Mouse (Mus musculus) heart, embryonic 11.5 days (tissue): ENCODE data around the gene Gm3448. TPM values are rescaled to one million over a fixed set of nuclear protein-coding genes. Genes with fewer than 3 reads are reported as not detected.
A peak's percentile ranks its signal among the peaks of the same experiment; 100 is the strongest.

Experiments
- ATAC-seq: fragments of 200-750 bp; cut with Nextera tagmentation; replicated peaks from 2 replicates; pipeline ENCODE4 v1.8.0; 2017; ENCODE audit warnings: moderate library complexity; ENCODE audit not compliant: insufficient number of reproducible peaks, low FRiP score, low TSS enrichment
- H3K27ac ChIP-seq: fragments of 300-500 bp; sonication (generic); 2 replicates; pipeline ENCODE4 v1.5.1; 2014; ENCODE audit warnings: mild to moderate bottlenecking, low read depth, low read length
- H3K27me3 ChIP-seq: fragments of 300-500 bp; sonication (generic); 2 replicates; pipeline ENCODE4 v1.6.1; 2014; ENCODE audit warnings: mild to moderate bottlenecking, low read length, mixed read lengths; ENCODE audit not compliant: control insufficient read depth, insufficient read depth
- H3K36me3 ChIP-seq: fragments of 300-500 bp; sonication (generic); 2 replicates; pipeline ENCODE4 v1.6.1; 2014; ENCODE audit warnings: mild to moderate bottlenecking, low read length, moderate library complexity, mixed read lengths; ENCODE audit not compliant: control insufficient read depth, insufficient read depth
- H3K4me1 ChIP-seq: fragments of 300-500 bp; sonication (generic); 2 replicates; pipeline ENCODE4 v1.6.1; 2014; ENCODE audit warnings: low read length; ENCODE audit not compliant: control insufficient read depth, insufficient read depth
- H3K4me2 ChIP-seq: fragments of 300-500 bp; sonication (generic); 2 replicates; pipeline ENCODE4 v1.6.1; 2014; ENCODE audit warnings: mild to moderate bottlenecking, moderate library complexity
- H3K4me3 ChIP-seq: fragments of 300-500 bp; sonication (generic); 2 replicates; pipeline ENCODE4 v1.5.1; 2014; ENCODE audit warnings: low read depth, low read length
- H3K9ac ChIP-seq: fragments of 300-500 bp; sonication (generic); 2 replicates; pipeline ENCODE4 v1.6.1; 2014; ENCODE audit warnings: mild to moderate bottlenecking, low read depth, low read length, moderate library complexity
- H3K9me3 ChIP-seq: fragments of 300-500 bp; sonication (generic); replicated peaks from 2 replicates; pipeline ENCODE4 v1.6.1; 2016; ENCODE audit warnings: low read length; ENCODE audit not compliant: control insufficient read depth
- WGBS: fragments of 180-500 bp; shearing (Covaris S2); extraction: QIAGEN DNeasy Blood & Tissue Kit; methylation state at CpG from one replicate; pipeline ENCODE4 v1.1.7; 2014; ENCODE audit not compliant: insufficient replicate concordance; 5-methylcytosine and 5-hydroxymethylcytosine counted together
- polyA plus RNA-seq: library from polyadenylated mRNA; unstranded; fragments of >200 nt; fragmentation: Nextera tagmentation; extraction: Ambion mirVana; gene quantifications from 2 replicates; pipeline ENCODE4 v1.2.1, GENCODE M21; 2014

The Gm3448 gene
- polyA plus RNA-seq, 1 experiment from 2014 or later: 2.9 TPM

DNA sequence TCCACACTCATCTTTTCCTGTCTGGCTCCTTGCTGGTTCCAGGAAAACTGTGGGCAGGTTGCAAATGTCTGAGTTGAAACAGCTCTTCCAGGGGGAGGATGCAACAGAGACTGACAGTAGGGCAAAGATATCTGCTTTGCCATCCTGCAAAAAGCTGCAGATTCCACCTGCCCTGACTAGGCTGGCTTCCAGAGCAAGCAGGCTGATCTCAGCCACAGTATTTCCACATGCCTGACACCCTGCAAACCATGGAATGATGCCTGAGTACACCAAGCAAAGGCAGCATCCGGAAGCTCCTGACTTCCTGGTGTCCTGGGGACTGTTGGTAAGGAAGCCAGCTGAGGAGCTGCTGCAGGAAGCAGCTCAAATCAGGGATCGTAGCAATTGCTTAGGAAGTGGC is 27.8 kb upstream of the Gm3448 start:
- Histone ChIP-seq H3K9me3 (no peaks in the 10 kb centered on the region), H3K4me3 (no peak overlapping the region), H3K4me1 (peaks cover 21% of the 10 kb centered on the region), H3K27ac (no peak overlapping the region), H3K27me3 (no peaks in the 10 kb centered on the region), H3K4me2 (no peak overlapping the region), H3K9ac (no peak overlapping the region), H3K36me3 (no peaks in the 10 kb centered on the region)
- WGBS: 47% methylated on average over 2 of the region's 2 CpGs
- no peak for ATAC-seq

- Histone ChIP-seq H3K9me3 (no peaks in the 10 kb centered on the region), H3K36me3 (no peaks in the 10 kb centered on the region), H3K27ac (peak overlapping the region; percentile 16; the same call in 1 of the 2 replicates), H3K4me1 (peaks cover 21% of the 10 kb centered on the region), H3K27me3 (no peaks in the 10 kb centered on the region), H3K4me3 (no peak overlapping the region), H3K9ac (no peak overlapping the region), H3K4me2 (no peak overlapping the region)
- peak; percentile 24; the same call in 1 of the 2 replicates for ATAC-seq
- 45% methylated on average over 8 of the region's 8 CpGs for WGBS
Measured at GRCm38 (mm10) chr17:15068040-15068792, 26.9 kb upstream of the Gm3448 start.

- WGBS: 44% methylated on average over 1 of the region's 1 CpGs
Measured at GRCm38 (mm10) chr17:15066911-15067310, 25.6 kb upstream of the Gm3448 start.

GRCm38 (mm10) chr17:15066066-15066465 is 24.7 kb upstream of the Gm3448 start:
- ATAC-seq: no peak
- H3K4me2 ChIP-seq: peak overlapping the region; percentile 38
- no peak overlapping the region for H3K4me3 ChIP-seq
- WGBS: 40% methylated on average over 6 of the region's 6 CpGs
- no peak overlapping the region for H3K9ac ChIP-seq
- 0 out of 2 replicates have a peak, but pooled peaks cover 3% of the 10 kb centered on the region for H3K36me3 ChIP-seq
- no peaks in the 10 kb centered on the region for H3K9me3 ChIP-seq
- H3K27me3 ChIP-seq: 0 out of 2 replicates have a peak, but pooled peaks cover 6% of the 10 kb centered on the region
- H3K4me1 ChIP-seq: peaks cover 21% of the 10 kb centered on the region
- H3K27ac ChIP-seq: no peak overlapping the region

More at GRCm38 (mm10) chr17:15066911-15067310, 25.6 kb upstream of the Gm3448 start:
- H3K4me2 ChIP-seq: no peak overlapping the region
- H3K9me3 ChIP-seq: no peaks in the 10 kb centered on the region
- H3K27ac ChIP-seq: no peak overlapping the region
- peaks cover 21% of the 10 kb centered on the region for H3K4me1 ChIP-seq
- no peak overlapping the region for H3K9ac ChIP-seq
- H3K27me3 ChIP-seq: 0 out of 2 replicates have a peak, but pooled peaks cover 1% of the 10 kb centered on the region
- 0 out of 2 replicates have a peak, but pooled peaks cover 2% of the 10 kb centered on the region for H3K36me3 ChIP-seq
- H3K4me3 ChIP-seq: no peak overlapping the region
- ATAC-seq: no peak

GRCm38 (mm10) chr17:15065391-15066024 is 24.2 kb upstream of the Gm3448 start:
- no peak for ATAC-seq
- H3K4me1 ChIP-seq: peaks cover 21% of the 10 kb centered on the region
- H3K4me3 ChIP-seq: no peak overlapping the region
- H3K9me3 ChIP-seq: no peaks in the 10 kb centered on the region
- H3K27ac ChIP-seq: no peak overlapping the region
- no peak overlapping the region for H3K9ac ChIP-seq
- 0 out of 2 replicates have a peak, but pooled peaks cover 6% of the 10 kb centered on the region for H3K27me3 ChIP-seq
- peak overlapping the region; percentile 38 for H3K4me2 ChIP-seq
- 0 out of 2 replicates have a peak, but pooled peaks cover 3% of the 10 kb centered on the region for H3K36me3 ChIP-seq
- WGBS: 38% methylated on average over 13 of the region's 13 CpGs

DNA sequence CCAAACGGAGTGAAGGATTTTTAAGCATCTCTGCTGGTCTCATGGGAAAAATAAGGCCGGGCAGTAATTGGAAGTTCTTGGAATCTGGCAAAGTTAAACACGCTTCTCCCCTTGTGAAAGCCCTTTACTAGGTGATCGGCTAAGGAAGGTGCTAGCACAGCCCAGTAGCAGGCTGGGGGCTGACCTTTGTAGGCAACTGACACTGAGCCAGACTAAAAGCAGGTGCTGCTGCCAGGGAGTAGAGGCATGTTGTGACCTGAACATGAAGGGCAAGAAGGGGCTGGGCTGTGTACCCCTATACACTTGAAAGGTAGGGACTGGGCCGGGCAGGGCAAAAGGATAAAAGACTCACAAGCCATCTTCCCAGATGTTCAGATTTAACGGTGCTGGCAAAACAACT is 19.0 kb upstream of the Gm3448 start:
- WGBS: 89% methylated on average over 6 of the region's 6 CpGs

DNA sequence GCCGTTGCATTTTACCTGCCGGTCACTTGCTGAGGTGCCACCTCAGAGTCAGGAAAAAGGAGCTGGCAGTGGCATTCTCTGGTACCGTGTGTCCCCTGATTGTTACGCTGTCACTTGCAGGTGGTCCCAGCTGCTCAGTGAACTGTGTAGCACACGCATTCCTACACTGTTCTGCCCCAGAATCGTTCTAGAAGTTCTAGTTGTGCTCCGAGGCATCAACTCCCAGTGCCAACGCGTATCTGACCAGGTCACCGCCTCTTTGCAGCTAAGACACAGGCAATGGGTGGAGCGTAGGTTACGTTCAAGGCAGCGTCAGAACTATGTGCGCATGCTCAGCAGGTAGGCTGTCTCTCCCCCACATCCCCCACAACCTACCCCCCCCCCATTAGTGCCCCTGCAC is 18.3 kb upstream of the Gm3448 start:
- no peak for ATAC-seq
- peaks cover 21% of the 10 kb centered on the region for H3K4me1 ChIP-seq
- H3K27me3 ChIP-seq: peaks cover 9% of the 10 kb centered on the region; the same call in 1 of the 2 replicates
- H3K4me3 ChIP-seq: no peak overlapping the region
- H3K27ac ChIP-seq: no peak overlapping the region
- no peak overlapping the region for H3K9ac ChIP-seq
- WGBS: 91% methylated on average over 14 of the region's 14 CpGs
- no peaks in the 10 kb centered on the region for H3K9me3 ChIP-seq
- H3K36me3 ChIP-seq: peaks cover 5% of the 10 kb centered on the region; the same call in 1 of the 2 replicates
- no peak overlapping the region for H3K4me2 ChIP-seq

More for the DNA sequence above, 19.0 kb upstream of the Gm3448 start:
- no peak for ATAC-seq
- Histone ChIP-seq H3K27ac (no peak overlapping the region), H3K9ac (no peak overlapping the region), H3K9me3 (no peaks in the 10 kb centered on the region), H3K4me1 (peaks cover 21% of the 10 kb centered on the region), H3K36me3 (peaks cover 5% of the 10 kb centered on the region; the same call in 1 of the 2 replicates), H3K4me3 (no peak overlapping the region), H3K4me2 (no peak overlapping the region), H3K27me3 (peaks cover 9% of the 10 kb centered on the region; the same call in 1 of the 2 replicates)

- peak; percentile 88 for ATAC-seq
- Histone ChIP-seq H3K9me3 (no peaks in the 10 kb centered on the region), H3K27me3 (peaks cover 9% of the 10 kb centered on the region; the same call in 1 of the 2 replicates), H3K4me3 (no peak overlapping the region), H3K4me2 (no peak overlapping the region), H3K36me3 (peaks cover 5% of the 10 kb centered on the region; the same call in 1 of the 2 replicates), H3K9ac (no peak overlapping the region), H3K4me1 (peaks cover 21% of the 10 kb centered on the region), H3K27ac (peak overlapping the region; percentile 78)
- 36% methylated on average over 5 of the region's 5 CpGs for WGBS
Measured at GRCm38 (mm10) chr17:15058161-15058591, 16.8 kb upstream of the Gm3448 start.
